Mouse (Mus musculus): ENCODE data around the gene Adgrl1.

DNA sequence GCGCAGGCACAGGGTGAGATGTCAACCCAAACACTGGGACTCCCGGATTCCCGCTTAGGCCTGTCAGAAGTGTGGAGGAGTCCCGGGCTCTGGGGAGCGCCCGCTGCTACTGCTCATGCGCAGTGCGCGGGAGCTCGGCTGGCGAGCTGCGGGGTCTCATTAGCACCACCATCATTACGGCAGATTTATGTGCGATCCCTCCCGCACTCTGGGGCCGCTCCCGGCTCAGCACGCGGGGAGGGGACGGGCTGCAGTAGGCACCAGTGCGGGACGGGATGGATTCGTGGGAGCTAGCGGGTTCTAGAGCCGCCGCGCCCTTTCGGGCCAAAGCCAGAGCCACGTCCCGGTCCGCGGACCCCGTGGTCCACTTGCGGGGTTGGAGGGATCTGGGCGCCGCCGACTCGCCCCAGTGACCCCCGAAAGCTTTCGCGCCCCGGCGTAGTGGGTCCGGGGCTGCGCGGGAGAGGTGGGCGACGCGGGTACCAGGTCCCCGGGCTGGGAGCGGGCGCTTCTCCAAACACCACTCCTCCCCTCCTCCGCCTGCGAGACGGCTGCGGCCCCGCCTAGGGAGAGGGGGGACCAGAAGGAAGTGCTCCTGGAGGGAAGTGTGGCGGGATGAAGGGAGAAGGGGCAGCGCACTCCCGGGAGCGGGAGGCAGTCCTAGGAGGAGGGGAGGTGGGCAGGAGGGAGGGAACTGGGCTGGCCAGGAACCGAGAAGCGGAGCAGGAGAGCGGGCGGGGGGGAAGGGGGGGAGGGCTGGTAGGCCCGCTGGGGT, 24.8 kb upstream of the Adgrl1 start:
- TF ChIP-seq POLR2AphosphoS5 (IDR thresholded peaks at IDR 0.05; ENCODE audit: insufficient replicate concordance, low read depth, low read length): no peak
- TF ChIP-seq GATA1 (IDR thresholded peaks at IDR 0.05; ENCODE audit: borderline replicate concordance, low read length): no peak
- no peak for TF ChIP-seq CTCF (IDR thresholded peaks at IDR 0.05; ENCODE audit: low read depth, low read length)
- TF ChIP-seq TAL1 (conservative IDR thresholded peaks at IDR 0.05; ENCODE audit: low read depth, low read length): no peak

All from G1E (cell line).